Mouse (Mus musculus) intestine, embryonic 15.5 days (tissue): ENCODE measurements around the gene Iqschfp. TPM values are rescaled to one million over a fixed set of nuclear protein-coding genes. Genes with fewer than 3 reads are reported as not detected.

Experiments used
- ATAC-seq: fragments of 200-750 bp; cut with Nextera tagmentation; 2 replicates; pipeline ENCODE4 v1.8.0; 2017; ENCODE audit warnings: moderate TSS enrichment, moderate library complexity
- H3K27ac ChIP-seq: fragments of 300-500 bp; sonication (generic); 2 replicates; pipeline ENCODE4 v1.5.1; 2015; ENCODE audit warnings: mild to moderate bottlenecking, inconsistent platforms
- H3K27me3 ChIP-seq: fragments of 300-500 bp; sonication (generic); replicated peaks from 2 replicates; pipeline ENCODE4 v1.6.1; 2015; ENCODE audit warnings: inconsistent platforms
- H3K36me3 ChIP-seq: fragments of 300-500 bp; sonication (generic); 2 replicates; pipeline ENCODE4 v1.6.1; 2015; ENCODE audit warnings: inconsistent platforms
- H3K4me1 ChIP-seq: fragments of 300-500 bp; sonication (generic); replicated peaks from 2 replicates; pipeline ENCODE4 v1.6.1; 2015; ENCODE audit warnings: inconsistent platforms
- H3K4me2 ChIP-seq: fragments of 300-500 bp; sonication (generic); replicated peaks from 2 replicates; pipeline ENCODE4 v1.6.1; 2015; ENCODE audit warnings: mild to moderate bottlenecking, inconsistent platforms
- H3K4me3 ChIP-seq: fragments of 300-500 bp; sonication (generic); replicated peaks from 2 replicates; pipeline ENCODE4 v1.5.1; 2015; ENCODE audit warnings: inconsistent platforms
- H3K9ac ChIP-seq: fragments of 300-500 bp; sonication (generic); 2 replicates; pipeline ENCODE4 v1.6.1; 2015; ENCODE audit warnings: inconsistent platforms
- H3K9me3 ChIP-seq: fragments of 300-500 bp; sonication (generic); 2 replicates; pipeline ENCODE4 v1.6.1; 2016; ENCODE audit warnings: inconsistent platforms
- WGBS: fragments of 180-500 bp; shearing (Covaris S2); methylation state at CpG from one replicate; pipeline ENCODE4 v1.1.7; 2015; 5-methylcytosine and 5-hydroxymethylcytosine counted together
- polyA plus RNA-seq: library from polyadenylated mRNA; unstranded; fragments of >200 nt; fragmentation: Nextera tagmentation; extraction: Ambion mirVana; gene quantifications from 2 replicates; pipeline ENCODE4 v1.2.1, GENCODE M21; 2015

Gene Iqschfp
- polyA plus RNA-seq, 1 experiment from 2014 or later: not detected

- no peak for ATAC-seq
- Histone ChIP-seq H3K9me3 (no peaks in the 10 kb centered on the region), H3K36me3 (no peaks in the 10 kb centered on the region), H3K9ac (no peak overlapping the region), H3K4me2 (no peak overlapping the region), H3K27me3 (no peaks in the 10 kb centered on the region), H3K4me3 (no peak overlapping the region), H3K27ac (no peak overlapping the region), H3K4me1 (no peaks in the 10 kb centered on the region)
- 77% methylated on average over 4 of the region's 4 CpGs for WGBS
Observed at GRCm38 (mm10) chr3:68202162-68202902, 310.3 kb downstream of the Iqschfp start.

GRCm38 (mm10) chr3:68203934-68204467, 312.0 kb downstream of the Iqschfp start:
- Histone ChIP-seq H3K4me1 (no peaks in the 10 kb centered on the region), H3K36me3 (no peaks in the 10 kb centered on the region), H3K4me3 (no peak overlapping the region), H3K9ac (no peak overlapping the region), H3K27ac (no peak overlapping the region), H3K4me2 (no peak overlapping the region), H3K9me3 (no peaks in the 10 kb centered on the region), H3K27me3 (no peaks in the 10 kb centered on the region)
- 72% methylated on average over 4 of the region's 4 CpGs for WGBS
- ATAC-seq: no peak

- ATAC-seq: no peak
- no peaks in the 10 kb centered on the region for H3K9me3 ChIP-seq
- H3K27me3 ChIP-seq: no peaks in the 10 kb centered on the region
- H3K27ac ChIP-seq: no peak overlapping the region
- no peaks in the 10 kb centered on the region for H3K36me3 ChIP-seq
- H3K4me2 ChIP-seq: no peak overlapping the region
- H3K9ac ChIP-seq: no peak overlapping the region
- no peaks in the 10 kb centered on the region for H3K4me1 ChIP-seq
- 84% methylated on average over 4 of the region's 4 CpGs for WGBS
- no peak overlapping the region for H3K4me3 ChIP-seq
Observed at GRCm38 (mm10) chr3:68210422-68210821, 318.4 kb downstream of the Iqschfp start.

- H3K4me1 ChIP-seq: no peaks in the 10 kb centered on the region
- H3K9ac ChIP-seq: no peak overlapping the region
- no peaks in the 10 kb centered on the region for H3K36me3 ChIP-seq
- no peak for ATAC-seq
- WGBS: 92% methylated on average over 3 of the region's 3 CpGs
- H3K4me3 ChIP-seq: no peak overlapping the region
- H3K27ac ChIP-seq: no peak overlapping the region
- H3K4me2 ChIP-seq: no peak overlapping the region
- H3K27me3 ChIP-seq: no peaks in the 10 kb centered on the region
- H3K9me3 ChIP-seq: no peaks in the 10 kb centered on the region
Observed at GRCm38 (mm10) chr3:68221452-68221851, 329.4 kb downstream of the Iqschfp start.

- H3K4me2 ChIP-seq: no peak overlapping the region
- H3K4me1 ChIP-seq: no peaks in the 10 kb centered on the region
- H3K36me3 ChIP-seq: no peaks in the 10 kb centered on the region
- H3K27me3 ChIP-seq: no peaks in the 10 kb centered on the region
- 90% methylated on average over 2 of the region's 2 CpGs for WGBS
- H3K9ac ChIP-seq: no peak overlapping the region
- no peak overlapping the region for H3K4me3 ChIP-seq
- ATAC-seq: no peak
- H3K9me3 ChIP-seq: no peaks in the 10 kb centered on the region
- no peak overlapping the region for H3K27ac ChIP-seq
Observed at GRCm38 (mm10) chr3:68239887-68240286, 347.9 kb downstream of the Iqschfp start.

GRCm38 (mm10) chr3:68243239-68243638, 351.2 kb downstream of the Iqschfp start:
- Histone ChIP-seq H3K9me3 (no peaks in the 10 kb centered on the region), H3K4me3 (no peak overlapping the region), H3K4me1 (no peaks in the 10 kb centered on the region), H3K9ac (no peak overlapping the region), H3K4me2 (no peak overlapping the region), H3K27ac (no peak overlapping the region), H3K27me3 (no peaks in the 10 kb centered on the region), H3K36me3 (no peaks in the 10 kb centered on the region)
- 68% methylated on average over 3 of the region's 3 CpGs for WGBS
- ATAC-seq: no peak

- ATAC-seq: no peak; the same call in 1 of the 2 replicates
- no peak overlapping the region for H3K4me2 ChIP-seq
- no peak overlapping the region for H3K9ac ChIP-seq
- no peak overlapping the region for H3K4me3 ChIP-seq
- H3K27me3 ChIP-seq: no peaks in the 10 kb centered on the region
- H3K27ac ChIP-seq: no peak overlapping the region
- WGBS: 67% methylated on average over 4 of the region's 4 CpGs
- no peaks in the 10 kb centered on the region for H3K36me3 ChIP-seq
- no peaks in the 10 kb centered on the region for H3K4me1 ChIP-seq
- no peaks in the 10 kb centered on the region for H3K9me3 ChIP-seq
Observed at GRCm38 (mm10) chr3:68246154-68246553, 354.1 kb downstream of the Iqschfp start.

GRCm38 (mm10) chr3:68250589-68250988, 358.6 kb downstream of the Iqschfp start:
- no peak overlapping the region for H3K27ac ChIP-seq
- no peaks in the 10 kb centered on the region for H3K9me3 ChIP-seq
- H3K9ac ChIP-seq: no peak overlapping the region
- no peak for ATAC-seq
- 53% methylated on average over 2 of the region's 2 CpGs for WGBS
- no peaks in the 10 kb centered on the region; the same call in 1 of the 2 replicates for H3K4me1 ChIP-seq
- no peaks in the 10 kb centered on the region for H3K27me3 ChIP-seq
- H3K36me3 ChIP-seq: no peaks in the 10 kb centered on the region
- H3K4me2 ChIP-seq: no peak overlapping the region
- no peak overlapping the region for H3K4me3 ChIP-seq

GRCm38 (mm10) chr3:68252335-68252734, 360.3 kb downstream of the Iqschfp start:
- Histone ChIP-seq H3K36me3 (no peaks in the 10 kb centered on the region), H3K4me3 (no peak overlapping the region), H3K27ac (no peak overlapping the region), H3K9ac (no peak overlapping the region), H3K4me1 (no peaks in the 10 kb centered on the region; the same call in 1 of the 2 replicates), H3K27me3 (no peaks in the 10 kb centered on the region), H3K9me3 (no peaks in the 10 kb centered on the region), H3K4me2 (no peak overlapping the region)
- WGBS: 25% methylated on average over 1 of the region's 1 CpGs
- ATAC-seq: peak; percentile 43

- Histone ChIP-seq H3K4me1 (no peaks in the 10 kb centered on the region), H3K9ac (no peak overlapping the region), H3K4me3 (no peak overlapping the region), H3K27me3 (no peaks in the 10 kb centered on the region), H3K9me3 (no peaks in the 10 kb centered on the region), H3K4me2 (no peak overlapping the region), H3K27ac (no peak overlapping the region), H3K36me3 (no peaks in the 10 kb centered on the region)
- 41% methylated on average over 6 of the region's 6 CpGs for WGBS
- no peak; the same call in 1 of the 2 replicates for ATAC-seq
Observed at GRCm38 (mm10) chr3:68262304-68262703, 370.3 kb downstream of the Iqschfp start.

GRCm38 (mm10) chr3:68267905-68268304, 375.9 kb downstream of the Iqschfp start:
- no peak for ATAC-seq
- no peak overlapping the region for H3K4me2 ChIP-seq
- 85% methylated on average over 4 of the region's 4 CpGs for WGBS
- H3K27ac ChIP-seq: no peak overlapping the region
- H3K27me3 ChIP-seq: no peaks in the 10 kb centered on the region
- no peak overlapping the region for H3K4me3 ChIP-seq
- no peaks in the 10 kb centered on the region for H3K36me3 ChIP-seq
- H3K4me1 ChIP-seq: no peaks in the 10 kb centered on the region
- no peak overlapping the region for H3K9ac ChIP-seq
- no peaks in the 10 kb centered on the region for H3K9me3 ChIP-seq

GRCm38 (mm10) chr3:68269251-68269650, 377.2 kb downstream of the Iqschfp start:
- no peak overlapping the region for H3K27ac ChIP-seq
- no peaks in the 10 kb centered on the region for H3K27me3 ChIP-seq
- no peak for ATAC-seq
- no peaks in the 10 kb centered on the region for H3K9me3 ChIP-seq
- H3K36me3 ChIP-seq: no peaks in the 10 kb centered on the region
- no peaks in the 10 kb centered on the region for H3K4me1 ChIP-seq
- WGBS: 88% methylated on average over 4 of the region's 4 CpGs
- no peak overlapping the region for H3K4me2 ChIP-seq
- no peak overlapping the region for H3K9ac ChIP-seq
- no peak overlapping the region for H3K4me3 ChIP-seq

- 84% methylated on average over 6 of the region's 6 CpGs for WGBS
- Histone ChIP-seq H3K9ac (no peak overlapping the region), H3K27me3 (no peaks in the 10 kb centered on the region), H3K27ac (no peak overlapping the region), H3K4me2 (no peak overlapping the region), H3K4me3 (no peak overlapping the region), H3K4me1 (no peaks in the 10 kb centered on the region), H3K36me3 (no peaks in the 10 kb centered on the region), H3K9me3 (no peaks in the 10 kb centered on the region)
- ATAC-seq: no peak
Observed at GRCm38 (mm10) chr3:68270246-68270645, 378.2 kb downstream of the Iqschfp start.
